16 mouse cellular contexts compared by ENCODE assay signal in the genomic region with DNA sequence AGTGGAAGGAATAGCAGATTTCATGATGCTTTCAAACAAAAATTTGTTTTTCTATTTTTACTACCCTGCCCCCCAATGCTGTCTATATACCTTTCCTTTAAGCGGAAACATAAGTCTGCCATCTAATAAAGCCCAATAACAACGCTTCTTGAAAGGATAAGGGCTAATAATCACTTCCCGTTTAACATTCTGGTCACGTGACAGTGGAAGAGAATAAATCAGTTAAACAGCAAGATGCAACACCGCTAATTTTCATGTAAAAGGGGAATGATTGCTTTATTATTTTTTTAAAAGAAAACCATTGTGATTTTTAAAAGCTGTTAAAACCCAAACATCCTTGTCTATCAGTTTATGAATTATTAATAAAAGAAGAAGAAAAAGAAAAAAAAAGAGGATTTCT.
DNase-seq lines count a peak whose midpoint lies in the region; ATAC-seq and TF ChIP-seq lines count a peak whose summit lies in the region.
"Had no signal": no experiment of that assay in that cellular context is flagged by ENCODE, and none has a peak within 500 bp of the region (broad histone marks: within the 10 kb centered on the region; RNA-seq: fewer than 3 reads in every experiment).

No protein-coding gene starts in this region.

- no peaks in the 10 kb centered on the region for H3K36me3 ChIP-seq in limb, embryonic 12.5 days
- H3K36me3 ChIP-seq in limb, embryonic 10.5 days: no peaks in the 10 kb centered on the region
- H3K36me3 ChIP-seq in forebrain, postnatal 0 days (ENCODE audit: insufficient read depth): no peaks in the 10 kb centered on the region
- no peaks in the 10 kb centered on the region for H3K36me3 ChIP-seq in midbrain, embryonic 16.5 days (ENCODE audit: control insufficient read depth, insufficient read depth, low read length)
- H3K36me3 ChIP-seq: embryonic facial prominence, embryonic 15.5 days had no signal

- H3K4me1 ChIP-seq in limb, embryonic 12.5 days (replicated peaks): 0 out of 2 replicates have a peak, but pooled peaks cover 4% of the 10 kb centered on the region
- H3K4me1 ChIP-seq in limb, embryonic 10.5 days: peaks cover 17% of the 10 kb centered on the region
- H3K4me1 ChIP-seq in forebrain, postnatal 0 days (ENCODE audit: insufficient read depth): peaks cover 9% of the 10 kb centered on the region; the same call in 1 of the 2 replicates
- 0 out of 2 replicates have a peak, but pooled peaks cover 3% of the 10 kb centered on the region for H3K4me1 ChIP-seq in midbrain, embryonic 16.5 days (ENCODE audit: control insufficient read depth, insufficient read depth, low read length)

- 0 out of 2 replicates have a peak overlapping the region, but pooled peaks have one; percentile 42 for H3K4me2 ChIP-seq in limb, embryonic 12.5 days
- H3K4me2 ChIP-seq in forebrain, postnatal 0 days (ENCODE audit: low read depth): peak overlapping the region; percentile 35
- H3K4me2 ChIP-seq in midbrain, embryonic 16.5 days (ENCODE audit: low read length): peak overlapping the region; percentile 38
- H3K4me2 ChIP-seq: embryonic facial prominence, embryonic 15.5 days had no signal

- no peak for TF ChIP-seq POLR2A in brain, embryonic 14.5 days (IDR thresholded peaks at IDR 0.05; ENCODE audit: borderline replicate concordance, extremely low read depth, insufficient read depth, insufficient read length, poor library complexity, severe bottlenecking)

- DNase-seq in limb, embryonic 10.5 days (ENCODE audit: low spot score): no peak
- peak; percentile 84 for DNase-seq in brain, embryonic 14.5 days (ENCODE audit: low read depth)
- peak; percentile 43 for DNase-seq in forebrain, postnatal 0 days
- no peak for DNase-seq in kidney, adult 8-10 months
- DNase-seq in lung, postnatal 36 days: no peak
- DNase-seq in left cerebral cortex, postnatal 25 days (ENCODE audit: low spot score in 2 of 2): no peak
- DNase-seq: adrenal gland, adult 2 months; B cell, adult 2 months; gastrocnemius, postnatal 14 days; lung, postnatal 14 days had no signal

- no peak for ATAC-seq in limb, embryonic 12.5 days (ENCODE audit: insufficient number of reproducible peaks, insufficient read depth, low FRiP score, low TSS enrichment, low read depth)
- ATAC-seq in forebrain, postnatal 0 days: peak; percentile 28; the same call in 1 of the 2 replicates
- peak; percentile 40; the same call in 1 of the 2 replicates for ATAC-seq in midbrain, embryonic 16.5 days
- ATAC-seq: inflammation-experienced regulatory T-cells, adult 6 months had no signal

- WGBS in limb, embryonic 12.5 days: 26% methylated on average over 5 of the region's 5 CpGs
- WGBS in limb, embryonic 10.5 days: 40% methylated on average over 5 of the region's 5 CpGs
- 9% methylated on average over 5 of the region's 5 CpGs for WGBS in forebrain, postnatal 0 days
- WGBS in midbrain, embryonic 16.5 days: 18% methylated on average over 5 of the region's 5 CpGs

- H3K27ac ChIP-seq in limb, embryonic 12.5 days: no peak overlapping the region
- no peak overlapping the region for H3K27ac ChIP-seq in limb, embryonic 10.5 days
- no peak overlapping the region for H3K27ac ChIP-seq in forebrain, postnatal 0 days (ENCODE audit: low read depth, low read length)
- H3K27ac ChIP-seq in midbrain, embryonic 16.5 days (ENCODE audit: low read length): 0 out of 2 replicates have a peak overlapping the region, but pooled peaks have one; percentile 22
- H3K27ac ChIP-seq: embryonic facial prominence, embryonic 15.5 days; kidney, postnatal 0 days; stomach, postnatal 0 days had no signal

- intact Hi-C loops in left cerebral cortex, postnatal 25 days (cut with DNase I): no loop called here

- H3K4me3 ChIP-seq in limb, embryonic 12.5 days (replicated peaks): no peak overlapping the region
- H3K4me3 ChIP-seq in limb, embryonic 10.5 days: no peak overlapping the region
- no peak overlapping the region for H3K4me3 ChIP-seq in forebrain, postnatal 0 days (ENCODE audit: low read depth, low read length)
- H3K4me3 ChIP-seq in midbrain, embryonic 16.5 days (ENCODE audit: low read depth, low read length): no peak overlapping the region
- H3K4me3 ChIP-seq: embryonic facial prominence, embryonic 15.5 days had no signal

- peaks cover 4% of the 10 kb centered on the region; the same call in 1 of the 2 replicates for H3K27me3 ChIP-seq in limb, embryonic 12.5 days
- H3K27me3 ChIP-seq in limb, embryonic 10.5 days (ENCODE audit: low read depth, poor library complexity, severe bottlenecking): peaks cover 53% of the 10 kb centered on the region
- peaks cover 7% of the 10 kb centered on the region; the same call in 1 of the 2 replicates for H3K27me3 ChIP-seq in forebrain, postnatal 0 days (ENCODE audit: insufficient read depth, low read length)
- no peaks in the 10 kb centered on the region for H3K27me3 ChIP-seq in midbrain, embryonic 16.5 days (ENCODE audit: control insufficient read depth, insufficient read depth, low read depth, low read length)
- H3K27me3 ChIP-seq: embryonic facial prominence, embryonic 15.5 days had no signal

- TF ChIP-seq CTCF in brain, embryonic 14.5 days (IDR thresholded peaks at IDR 0.05; ENCODE audit: borderline replicate concordance, extremely low read depth, insufficient read depth, insufficient read length): no peak
- no peak for TF ChIP-seq CTCF in forebrain, postnatal 0 days (IDR thresholded peaks at IDR 0.05; ENCODE audit: low read depth)

- peaks cover 4% of the 10 kb centered on the region; the same call in 1 of the 2 replicates for H3K9me3 ChIP-seq in limb, embryonic 12.5 days
- H3K9me3 ChIP-seq in limb, embryonic 10.5 days (replicated peaks): no peaks in the 10 kb centered on the region
- H3K9me3 ChIP-seq in forebrain, postnatal 0 days (ENCODE audit: low read length): 0 out of 2 replicates have a peak, but pooled peaks cover 3% of the 10 kb centered on the region
- H3K9me3 ChIP-seq in midbrain, embryonic 16.5 days (replicated peaks; ENCODE audit: control insufficient read depth, low read length, poor library complexity, severe bottlenecking): no peaks in the 10 kb centered on the region
- H3K9me3 ChIP-seq: embryonic facial prominence, embryonic 15.5 days had no signal

- no peak overlapping the region for H3K9ac ChIP-seq in limb, embryonic 12.5 days (replicated peaks)
- H3K9ac ChIP-seq in forebrain, postnatal 0 days: no peak overlapping the region
- H3K9ac ChIP-seq in midbrain, embryonic 16.5 days (ENCODE audit: low read depth, low read length): no peak overlapping the region
- H3K9ac ChIP-seq: embryonic facial prominence, embryonic 15.5 days had no signal

Comparison
In these comparisons a context has a peak if more than half of its experiments do, and no peak if none do; other contexts are left out.
1. DNase-seq: peak in brain, embryonic 14.5 days (single experiment) and forebrain, postnatal 0 days (single experiment); none in limb, embryonic 10.5 days (single experiment), kidney, adult 8-10 months (0 of 2), lung, postnatal 36 days (single experiment) and left cerebral cortex, postnatal 25 days (0 of 2).
2. Peak in every context shown above with its lines, with median percentiles within 50 percentile points of each other: H3K4me2 ChIP-seq.